Mouse (Mus musculus) left cerebral cortex, adult 11 months (tissue): ENCODE results near the gene Actr6.
"Not testable (repeated sequence)": the region's sequence is repeated elsewhere in the genome, so short reads cannot be mapped to it uniquely, and the experiment has no call there.

Experiments used
- DNase-seq: peaks from one replicate; pipeline ENCODE4 v3.0.0; 2022; ENCODE audit warnings: low spot score

The Actr6 gene

DNA sequence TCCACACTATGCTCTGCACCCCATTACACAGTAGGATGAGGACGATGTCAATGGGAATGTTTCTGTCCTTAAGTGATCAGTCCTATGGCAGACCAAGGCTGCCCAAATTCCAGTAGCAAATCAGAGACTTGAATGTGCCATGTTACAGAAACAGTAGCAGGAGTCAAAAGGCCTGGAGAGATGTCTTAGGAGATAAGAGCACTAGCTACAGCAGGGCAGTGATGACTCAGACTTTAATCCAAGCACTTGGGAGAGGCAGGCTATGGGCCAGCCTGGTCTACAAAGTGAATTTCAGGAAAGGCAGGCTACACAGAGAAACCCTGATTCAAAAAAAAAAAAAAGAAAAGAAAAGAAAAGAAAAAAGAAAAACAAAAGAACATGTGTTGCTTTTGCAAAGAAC, 52.6 kb downstream of the Actr6 start:
- no peak for DNase-seq

GRCm38 (mm10) chr10:89678054-89678453, 54.0 kb downstream of the Actr6 start:
- DNase-seq: no peak

- no peak for DNase-seq
Measured at GRCm38 (mm10) chr10:89676609-89677008, 55.5 kb downstream of the Actr6 start.

- not testable (repeated sequence) for DNase-seq
Measured at GRCm38 (mm10) chr10:89670371-89670770, 61.7 kb downstream of the Actr6 start.

DNA sequence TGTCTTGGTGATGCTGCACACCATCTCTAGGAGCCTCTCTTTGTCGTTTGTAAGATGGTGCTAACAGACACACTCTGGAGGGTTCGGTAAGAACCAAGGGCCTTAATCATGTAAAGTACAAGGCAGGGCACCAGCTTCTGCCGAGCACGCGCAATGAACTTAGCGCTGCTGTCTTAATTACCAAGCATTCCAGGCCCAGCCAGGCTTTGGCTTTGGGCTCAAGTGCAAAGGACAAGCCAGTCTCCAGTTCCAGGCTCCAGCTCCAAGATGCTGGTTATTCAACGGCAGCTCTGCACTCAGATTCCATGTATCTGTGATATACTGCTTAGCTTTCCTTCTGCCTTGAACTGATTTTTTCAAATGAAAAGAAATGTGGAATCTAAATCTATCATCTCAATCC, 64.5 kb downstream of the Actr6 start:
- no peak for DNase-seq

- DNase-seq: no peak
Measured at GRCm38 (mm10) chr10:89665679-89666078, 66.4 kb downstream of the Actr6 start.

- no peak for DNase-seq
Measured at GRCm38 (mm10) chr10:89664977-89665645, 67.0 kb downstream of the Actr6 start.
